Mouse (Mus musculus): ENCODE data around the gene Gripap1.

DNA sequence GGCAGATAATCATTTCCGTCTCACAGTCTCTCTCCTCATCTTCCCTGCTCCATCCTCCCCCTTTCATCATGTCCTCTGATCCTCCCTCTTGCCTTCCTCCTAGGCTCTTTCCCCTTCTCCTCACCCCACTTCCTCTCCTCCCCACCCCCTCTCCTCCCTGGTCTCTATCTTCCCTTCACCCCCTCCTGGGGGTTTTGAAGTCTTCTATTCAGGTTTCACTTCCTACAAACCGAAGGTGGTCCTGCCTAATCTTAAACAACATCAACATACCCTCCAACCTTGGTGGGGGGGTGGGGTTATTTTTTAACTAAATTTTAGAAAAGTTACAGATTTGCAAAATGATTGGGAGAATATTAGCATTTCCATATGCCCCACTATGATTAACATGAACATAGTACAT, 78.9 kb downstream of the Gripap1 start:
- TF ChIP-seq CTCF (IDR thresholded peaks at IDR 0.05; ENCODE audit: low read depth): no peak
- TF ChIP-seq EP300 (IDR thresholded peaks at IDR 0.05; ENCODE audit: low read depth): no peak
